Mouse (Mus musculus) liver, adult 2 months (tissue): Measurements from ENCODE around the gene Sectm1b.

Experiments used
- CTCF ChIP-seq: fragments of 200-500 bp; IDR thresholded peaks from 2 replicates; pipeline ENCODE4 v1.5.1; 2011; ENCODE audit warnings: low read depth, low read length, control low read depth
- POLR2A ChIP-seq: fragments of 200-500 bp; IDR thresholded peaks from 2 replicates; pipeline ENCODE4 v1.6.1; 2011; ENCODE audit warnings: low read length, control low read depth; ENCODE audit not compliant: insufficient read depth; ENCODE audit errors: extremely low read depth

- TF ChIP-seq POLR2A (no peak), CTCF (no peak)
Measured at GRCm38 (mm10) chr11:121014896-121015300, 48.5 kb downstream of the Sectm1b start.
